Mouse (Mus musculus): Measurements from ENCODE around the gene Dixdc1.
A peak's percentile ranks its signal among the peaks of the same experiment; 100 is the strongest.

Gene Dixdc1

GRCm38 (mm10) chr9:50698418-50699409, 40.6 kb downstream of the Dixdc1 start:
- DNase-seq, result no peak

GRCm38 (mm10) chr9:50697706-50698041, 41.6 kb downstream of the Dixdc1 start:
- peak; percentile 70 to 71 for DNase-seq

DNA sequence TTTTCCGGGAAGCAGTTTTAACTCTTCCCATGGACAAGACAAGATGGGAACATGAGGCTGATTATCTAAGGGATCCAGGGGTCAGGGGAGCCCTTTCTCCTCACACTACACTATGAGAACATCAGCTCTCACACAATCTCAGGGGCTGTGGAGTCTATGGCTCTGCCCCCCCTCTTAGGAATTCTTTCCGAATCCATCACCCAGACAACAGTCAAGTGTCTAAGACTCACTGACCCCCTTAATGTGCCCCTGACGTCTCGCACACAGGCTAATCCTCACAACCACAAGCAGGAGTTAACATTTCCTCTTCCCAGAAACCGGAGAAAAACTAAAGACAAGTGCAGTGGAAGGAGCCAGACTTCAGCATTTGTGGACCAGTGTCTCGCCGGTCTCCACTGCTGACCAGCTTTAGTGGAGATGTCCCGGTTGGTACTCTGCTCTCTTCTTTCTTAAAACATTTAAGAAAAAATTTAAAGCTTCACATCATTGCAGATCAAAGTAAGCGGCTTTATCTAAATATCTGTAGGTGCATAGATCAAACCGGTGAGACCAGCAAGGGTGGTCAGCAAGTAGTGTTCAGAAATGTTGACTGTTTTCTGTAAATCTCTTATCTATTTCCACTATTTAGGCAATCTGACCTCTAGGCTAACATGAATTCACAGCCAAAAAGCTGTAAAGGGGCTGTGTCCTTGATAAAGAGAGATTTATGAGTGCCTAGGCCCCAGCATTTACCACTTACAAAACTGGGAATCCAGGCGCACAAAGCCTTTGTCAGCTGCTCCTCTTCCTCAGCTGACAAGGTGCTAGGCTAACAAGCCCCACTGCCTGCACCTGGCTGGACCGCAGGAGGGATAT, 42.2 kb downstream of the Dixdc1 start:
- DNase-seq, result no peak

DNA sequence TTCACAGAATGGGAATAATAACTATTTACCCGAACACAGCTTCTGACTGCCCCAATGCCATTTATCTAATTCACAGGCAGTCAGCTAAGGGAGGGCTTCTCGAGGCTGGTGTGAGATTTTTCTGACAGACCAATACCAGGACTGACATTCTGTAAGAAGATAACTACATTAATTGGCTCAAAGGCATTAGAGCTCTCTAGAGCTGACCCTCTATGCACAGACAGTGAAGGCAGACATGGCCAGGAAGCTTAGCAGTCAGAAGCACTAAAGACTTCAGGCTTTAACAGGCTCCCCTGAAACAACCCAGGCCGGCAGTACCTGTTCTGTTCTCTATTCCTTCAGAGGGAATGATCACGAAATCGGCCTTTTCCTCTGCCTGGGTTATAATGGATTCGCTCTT, 44.2 kb downstream of the Dixdc1 start:
- DNase-seq, result no peak

- DNase-seq, result peak; percentile 85 to 87
Measured at GRCm38 (mm10) chr9:50693631-50694030, 45.7 kb downstream of the Dixdc1 start.

DNA sequence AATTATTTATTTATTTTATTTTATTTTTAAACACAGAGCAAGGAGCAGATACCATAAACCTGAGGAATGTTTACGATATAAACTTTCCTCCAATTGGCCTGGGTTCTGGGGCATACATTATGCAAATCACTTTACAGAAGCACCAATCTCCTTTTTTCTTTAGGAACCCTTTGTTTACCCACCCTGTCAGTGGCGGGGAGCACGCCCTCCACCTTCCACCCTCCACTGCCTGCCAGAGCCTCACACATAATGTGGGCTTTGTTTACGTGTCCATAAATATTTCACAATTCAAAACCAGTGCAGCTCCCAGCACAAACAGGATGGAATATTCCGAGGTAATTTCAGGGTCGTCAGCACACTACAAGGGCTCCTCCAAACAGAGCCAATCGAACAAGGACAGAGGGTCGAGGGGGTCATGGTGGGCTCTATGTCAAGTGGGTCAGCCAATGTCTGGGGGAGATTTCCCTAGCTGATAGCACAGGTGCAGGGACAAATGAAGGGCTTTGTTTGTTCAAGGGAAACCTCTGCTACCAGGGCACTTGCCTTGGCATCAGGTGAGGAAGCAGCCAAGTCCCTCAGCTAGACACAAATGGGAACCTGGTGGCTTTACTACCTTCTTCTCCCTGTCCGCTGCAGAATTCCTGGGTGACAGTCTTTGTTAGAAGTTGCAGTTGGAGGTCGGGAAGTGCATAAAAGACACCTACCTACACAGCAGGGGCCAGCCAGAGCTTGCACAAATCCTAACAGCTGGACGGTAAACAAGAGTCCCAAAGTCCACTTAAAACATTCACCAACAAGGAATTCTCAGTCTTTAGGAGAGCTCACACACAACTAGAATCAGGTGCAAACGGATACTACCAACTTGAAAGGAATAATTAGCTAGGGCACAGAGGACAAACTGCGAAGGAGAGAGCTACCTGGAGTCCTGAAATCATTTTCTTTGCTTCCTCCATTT, 46.4 kb downstream of the Dixdc1 start:
- peak; percentile 33 to 55 for DNase-seq

DNA sequence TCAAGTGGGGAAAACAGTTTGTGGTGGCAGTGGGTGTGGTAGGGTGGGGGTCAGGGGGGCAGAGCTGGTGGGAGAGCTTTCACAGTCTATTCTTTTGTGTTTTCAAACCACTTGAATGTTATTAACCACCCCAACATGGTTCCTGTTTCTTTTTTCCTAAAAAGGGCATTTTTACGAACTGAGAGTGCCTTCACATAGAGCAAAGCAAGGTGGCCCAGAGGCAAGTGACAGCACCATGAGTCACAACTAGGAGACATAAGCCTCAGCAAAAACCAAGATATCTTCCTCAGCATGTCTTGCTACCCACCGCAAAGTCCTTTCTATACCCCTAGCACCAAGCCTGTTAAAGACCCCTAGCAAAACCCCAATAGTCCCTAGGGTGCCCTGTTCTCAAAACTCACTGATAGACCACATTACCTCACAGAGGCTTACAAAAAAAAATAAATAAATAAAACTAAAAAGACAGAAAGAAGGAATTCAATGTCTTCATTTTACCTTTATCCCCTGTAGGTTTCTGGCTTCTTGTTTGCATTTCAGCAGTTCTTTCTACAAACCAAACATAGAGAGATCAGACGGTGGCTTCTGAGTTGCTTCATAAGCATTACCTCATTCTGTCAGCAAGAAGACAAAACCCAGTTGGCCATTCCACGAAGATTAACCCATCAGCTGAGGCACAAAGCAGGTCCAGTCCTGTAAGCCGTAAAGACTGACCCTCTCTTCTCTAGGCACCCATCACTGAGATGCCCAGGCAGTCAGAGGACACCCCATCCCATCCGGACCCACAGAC, 52.3 kb downstream of the Dixdc1 start:
- no peak for DNase-seq

DNA sequence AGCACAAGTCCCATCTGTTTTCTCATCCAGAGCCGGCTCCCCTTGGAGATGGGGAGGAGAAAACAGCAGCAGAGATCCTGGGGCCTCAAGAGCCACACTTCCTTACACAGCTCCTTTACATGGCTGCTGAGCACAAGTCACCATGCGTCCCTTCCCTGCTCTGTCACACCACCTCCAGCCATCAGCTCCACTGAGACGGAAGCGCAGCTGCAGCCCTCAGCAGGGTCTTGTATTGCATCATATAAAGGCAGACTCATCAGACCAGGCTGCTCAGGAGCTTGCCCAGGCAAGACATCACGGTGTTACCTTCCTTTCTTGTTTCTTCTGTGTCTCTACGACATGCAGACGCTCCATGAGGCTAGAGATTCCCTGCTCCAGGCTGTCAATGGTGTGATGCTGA, 57.6 kb downstream of the Dixdc1 start:
- no peak for DNase-seq

GRCm38 (mm10) chr9:50679406-50679805, 59.9 kb downstream of the Dixdc1 start:
- no peak for DNase-seq

- DNase-seq, result no peak
Measured at GRCm38 (mm10) chr9:50674771-50675170, 64.5 kb downstream of the Dixdc1 start.

DNA sequence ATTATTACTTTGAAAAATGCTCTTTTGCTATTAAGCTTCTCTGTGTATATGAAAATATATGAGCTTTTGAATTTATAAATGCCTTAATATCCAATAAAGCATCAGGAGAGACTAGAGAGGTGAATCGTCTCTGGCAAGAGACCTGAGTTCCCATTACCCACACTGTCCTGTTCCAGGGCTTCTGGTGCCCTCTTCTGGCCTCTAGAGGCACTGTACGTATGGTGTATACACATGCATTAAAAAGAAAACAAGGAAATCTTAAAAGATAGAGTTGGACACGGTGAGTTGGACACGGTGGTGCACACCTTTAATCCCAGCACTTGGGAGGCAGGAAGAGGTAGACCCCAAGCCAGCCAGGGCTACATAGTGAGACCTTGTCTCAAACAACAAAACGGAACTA, 68.6 kb downstream of the Dixdc1 start:
- DNase-seq, result peak; percentile 49 to 78

GRCm38 (mm10) chr9:50667579-50668498, 71.5 kb downstream of the Dixdc1 start:
- DNase-seq, result no peak

DNA sequence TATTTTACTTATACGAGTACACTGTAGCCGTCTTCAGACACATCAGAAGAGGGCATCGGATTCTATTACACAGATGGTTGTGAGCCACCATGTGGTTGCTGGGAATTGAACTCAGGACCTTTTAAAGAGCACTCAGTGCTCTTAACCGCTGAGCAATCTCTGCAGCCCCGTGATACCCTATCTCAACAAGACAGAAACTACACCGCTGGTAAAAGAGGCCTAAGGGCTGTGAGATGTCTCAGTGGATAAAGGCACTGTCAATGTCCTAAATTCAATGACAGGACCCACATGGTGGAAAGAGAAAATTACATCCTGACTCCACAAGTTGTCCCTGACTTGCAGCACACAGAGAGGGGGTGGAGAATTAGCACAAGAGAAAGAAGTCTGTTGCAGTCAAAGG, 72.9 kb downstream of the Dixdc1 start:
- no peak for DNase-seq

DNA sequence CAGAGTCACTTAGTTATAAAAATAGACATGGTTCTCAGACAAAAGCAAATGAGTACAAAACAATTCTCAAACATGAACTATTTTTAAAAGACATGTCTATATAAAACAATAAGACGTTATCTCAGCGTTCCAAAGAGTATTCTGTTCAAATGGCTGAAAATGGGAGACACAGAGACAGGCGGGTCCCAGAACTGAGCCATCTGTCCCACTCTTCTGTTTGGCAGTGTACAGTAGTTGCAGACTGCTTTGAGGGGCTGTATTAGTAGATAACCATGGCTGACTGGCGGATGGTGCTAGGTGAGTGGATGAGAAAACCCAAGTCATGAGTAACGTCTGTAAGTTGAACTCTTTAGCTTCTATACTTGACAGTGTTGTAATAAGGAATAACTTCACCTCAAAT, 74.5 kb downstream of the Dixdc1 start:
- DNase-seq, result no peak

DNA sequence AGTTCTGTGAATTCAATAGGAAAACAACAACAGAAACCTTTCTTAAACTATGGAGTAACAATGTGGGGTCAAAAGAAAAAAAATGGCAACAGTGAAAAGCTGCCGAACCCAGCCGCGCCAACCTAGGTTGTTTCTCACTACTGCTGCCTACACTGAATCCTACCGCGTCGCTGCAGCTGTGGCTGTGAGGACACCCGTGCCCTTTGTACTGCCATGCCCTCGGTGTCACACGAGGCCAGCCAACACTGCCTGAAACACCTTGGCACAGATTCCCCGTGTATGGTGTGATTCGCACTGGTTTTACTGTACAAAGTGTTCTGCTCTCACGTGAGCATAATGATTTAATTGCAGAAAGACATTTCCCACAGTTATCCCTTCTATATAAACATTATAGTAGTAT, 78.9 kb downstream of the Dixdc1 start:
- peak; percentile 66 to 67 for DNase-seq

DNA sequence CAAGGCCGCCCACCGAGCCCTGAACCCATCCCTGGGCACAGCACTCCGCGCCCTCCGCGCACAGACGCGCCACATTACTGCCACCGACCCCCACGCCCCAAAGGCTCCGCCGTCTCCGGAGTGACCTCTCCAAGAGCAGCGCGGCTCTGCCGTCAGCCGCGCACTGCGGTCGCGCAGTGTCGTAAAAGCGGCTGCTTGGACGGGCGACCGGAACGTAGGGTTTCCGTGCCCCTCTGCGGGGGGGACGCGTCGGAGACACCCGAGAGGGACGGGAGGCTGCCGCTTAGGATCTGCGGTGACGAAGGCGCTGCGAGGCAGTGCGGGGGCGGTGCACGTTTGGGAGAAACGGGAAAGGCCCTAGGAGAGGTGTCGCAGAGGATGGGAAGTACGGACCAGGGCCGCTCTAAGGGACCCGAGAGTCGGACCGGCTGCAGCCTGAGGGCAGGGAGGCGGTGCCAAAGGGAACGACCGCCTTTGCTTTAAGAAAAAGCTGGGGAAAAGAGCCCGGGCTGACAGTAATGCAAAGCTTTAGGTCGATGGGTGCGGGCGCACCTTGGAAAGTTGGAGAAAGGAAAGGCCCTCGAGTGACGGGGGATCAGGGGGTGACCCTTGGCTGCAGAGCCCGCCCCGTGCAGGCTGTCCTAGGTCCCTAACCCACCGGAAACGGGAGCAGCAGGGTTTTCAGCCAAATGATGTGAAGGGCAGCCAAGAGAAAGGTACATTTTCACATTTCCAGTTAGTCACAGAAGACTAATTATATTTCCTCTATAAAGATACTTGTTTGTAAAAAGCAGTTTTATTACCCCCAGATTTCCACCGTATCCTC, 79.7 kb downstream of the Dixdc1 start, which contains the start of gene Dlat:
Gene Dlat, minus strand, starts transcription at position 389 of the 826 bp plus-strand sequence.
- peak; percentile 85 to 89 for DNase-seq

GRCm38 (mm10) chr9:50658941-50659388, 80.4 kb downstream of the Dixdc1 start:
- peak in 1 of 2 experiments; percentile 18 for DNase-seq

- DNase-seq, result no peak
Measured at GRCm38 (mm10) chr9:50658391-50658790, 80.9 kb downstream of the Dixdc1 start.

GRCm38 (mm10) chr9:50650503-50650902, 88.8 kb downstream of the Dixdc1 start:
- DNase-seq, result no peak

Data from kidney, adult 8-10 months (tissue).